Mouse (Mus musculus): Measurements from ENCODE around the gene Arhgef3.

DNA sequence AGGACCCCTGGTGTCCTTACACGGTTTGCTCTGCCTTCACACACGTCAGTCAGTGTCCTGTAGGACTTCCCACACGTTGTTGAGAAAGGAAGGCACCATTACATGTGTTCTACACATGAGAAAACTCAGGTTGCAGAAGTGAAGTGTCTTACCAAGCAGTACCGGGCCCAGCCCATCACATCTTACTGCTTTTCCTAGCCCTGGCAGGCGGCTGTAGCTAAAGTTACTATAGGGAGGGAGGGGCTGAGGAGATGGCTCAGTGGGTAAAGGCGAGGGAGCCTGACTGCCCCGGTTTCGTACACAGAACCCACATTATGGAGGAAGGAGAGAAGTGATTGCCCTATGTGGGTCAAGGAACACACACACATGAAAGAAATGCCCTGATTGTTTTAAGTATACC is 116.8 kb downstream of the Arhgef3 start:
- TF ChIP-seq CTCF (conservative IDR thresholded peaks at IDR 0.05; ENCODE audit: insufficient read depth, insufficient read length, low read depth, low read length) (no peak), POLR2A (IDR thresholded peaks at IDR 0.05; ENCODE audit: low read depth, low read length) (no peak)
